Mouse (Mus musculus) cortical plate, adult 2 months (tissue): ENCODE measurements at regions not wholly inside any gene's neighbourhood (a gene's known extent, or its start where the extent isn't known, plus 50 kb on each side); places are given as distances from the start of the nearest gene placed in this dataset.

Experiments used
- H3K27ac ChIP-seq: fragments of 200-500 bp; 2 replicates; pipeline ENCODE4 v1.5.1; 2012; ENCODE audit warnings: low read length, control low read depth, inconsistent platforms; ENCODE audit not compliant: insufficient read depth
- H3K4me1 ChIP-seq: fragments of 200-500 bp; 2 replicates; pipeline ENCODE4 v1.6.1; 2011; ENCODE audit warnings: low read length; ENCODE audit not compliant: control insufficient read depth, insufficient read depth
- H3K4me3 ChIP-seq: fragments of 200-500 bp; 2 replicates; pipeline ENCODE4 v1.5.1; 2011; ENCODE audit warnings: mild to moderate bottlenecking, low read length, control low read depth; ENCODE audit not compliant: insufficient read depth
- CTCF ChIP-seq: fragments of 200-500 bp; IDR thresholded peaks from 2 replicates; pipeline ENCODE4 v1.5.1; 2011; ENCODE audit warnings: mild to moderate bottlenecking, control low read depth, low read length; ENCODE audit not compliant: insufficient read depth; ENCODE audit errors: extremely low read depth
- POLR2A ChIP-seq: fragments of 200-500 bp; IDR thresholded peaks from 2 replicates; pipeline ENCODE4 v1.6.1; 2011; ENCODE audit warnings: mild to moderate bottlenecking, low read length, control low read depth; ENCODE audit not compliant: insufficient read depth; ENCODE audit errors: extremely low read depth

DNA sequence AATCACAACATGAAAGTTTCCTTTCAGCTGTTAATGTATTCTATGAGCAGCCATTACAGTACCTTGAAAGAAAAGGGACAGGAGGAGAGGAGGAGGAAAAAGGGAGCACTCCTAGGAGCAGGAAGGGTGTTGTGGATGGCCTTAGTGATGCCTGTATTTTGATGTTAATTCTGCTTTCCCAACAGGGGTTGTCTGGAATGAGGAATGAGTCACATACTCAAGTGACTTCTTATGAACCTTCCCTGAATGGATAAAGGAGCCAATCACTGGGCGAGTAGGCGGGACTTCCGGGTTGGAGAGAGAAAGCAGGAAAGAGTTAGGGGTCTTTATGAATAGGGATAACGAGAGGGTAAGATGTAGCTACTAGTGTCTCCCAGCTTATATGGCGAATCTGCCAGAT lies 107.8 kb upstream of the Arid2 start:
- Histone ChIP-seq H3K4me3 (no peak overlapping the region), H3K4me1 (no peaks in the 10 kb centered on the region; the same call in 1 of the 2 replicates), H3K27ac (no peak overlapping the region)
- TF ChIP-seq POLR2A = no peak
- no peak for TF ChIP-seq CTCF

DNA sequence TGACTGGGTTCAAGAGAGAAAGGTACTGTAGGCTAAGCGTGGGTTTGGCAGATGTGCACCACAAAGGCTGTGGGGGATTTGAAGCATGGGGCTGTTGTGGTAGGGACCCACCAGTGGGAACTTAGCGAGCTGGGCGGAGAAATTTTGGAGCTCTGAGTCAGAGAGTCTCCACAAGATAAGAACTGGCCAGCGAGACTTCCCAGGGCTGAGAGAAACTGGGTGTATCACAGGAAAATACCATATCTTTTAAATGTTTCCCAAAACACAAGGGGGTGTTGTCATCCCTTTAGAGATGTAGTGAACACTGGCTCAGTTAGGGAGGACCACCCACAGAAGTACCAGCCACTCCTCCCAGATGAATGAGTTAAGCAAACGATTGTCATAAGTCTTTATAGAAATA lies 107.3 kb upstream of the Arid2 start:
- Histone ChIP-seq H3K4me1 (no peaks in the 10 kb centered on the region; the same call in 1 of the 2 replicates), H3K27ac (no peak overlapping the region), H3K4me3 (no peak overlapping the region)
- no peak for TF ChIP-seq CTCF

DNA sequence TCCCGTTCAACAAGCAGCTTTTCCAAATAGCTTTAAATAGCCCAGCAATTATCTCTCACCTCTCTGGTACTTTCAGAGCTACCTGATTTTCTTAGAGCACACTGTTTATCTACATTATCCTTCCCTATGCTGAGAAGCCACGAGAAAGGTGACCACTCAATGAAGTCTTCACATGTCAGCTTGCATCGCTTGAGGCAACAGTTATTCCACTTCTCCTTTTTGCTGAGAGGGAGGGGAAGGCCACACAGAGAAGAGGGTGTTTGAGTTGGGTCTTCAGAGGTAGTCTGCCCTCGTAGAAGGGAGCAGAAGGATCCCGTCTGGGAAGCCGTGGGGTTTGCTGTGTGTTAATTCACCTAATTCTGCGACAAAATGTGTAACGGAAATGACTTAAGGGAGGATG lies 106.3 kb upstream of the Arid2 start:
- no peak overlapping the region for H3K27ac ChIP-seq
- TF ChIP-seq POLR2A (no peak), CTCF (no peak)
- no peak overlapping the region for H3K4me3 ChIP-seq
- H3K4me1 ChIP-seq = no peaks in the 10 kb centered on the region; the same call in 1 of the 2 replicates

DNA sequence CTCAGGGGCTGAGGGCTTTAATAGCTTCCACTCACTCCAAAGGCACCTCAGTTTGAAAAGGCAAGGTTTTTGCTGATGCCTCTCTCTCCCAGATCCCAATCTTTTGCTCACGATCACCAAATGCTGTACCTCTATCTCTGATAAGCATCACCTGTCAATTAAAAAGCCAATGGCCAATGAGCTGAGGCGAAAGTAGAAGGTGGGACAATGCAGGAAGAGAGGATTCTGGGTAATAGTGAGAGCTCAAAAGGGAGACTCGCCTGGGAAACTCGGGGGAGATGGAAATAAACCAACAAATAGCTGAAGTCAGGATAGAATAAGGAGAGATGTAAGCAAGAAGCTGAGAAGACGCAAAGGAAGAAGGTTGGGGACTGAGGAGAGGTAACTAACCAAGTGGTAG lies 105.0 kb upstream of the Arid2 start:
- Histone ChIP-seq H3K4me3 (no peak overlapping the region), H3K27ac (no peak overlapping the region), H3K4me1 (no peaks in the 10 kb centered on the region; the same call in 1 of the 2 replicates)
- TF ChIP-seq CTCF = no peak

DNA sequence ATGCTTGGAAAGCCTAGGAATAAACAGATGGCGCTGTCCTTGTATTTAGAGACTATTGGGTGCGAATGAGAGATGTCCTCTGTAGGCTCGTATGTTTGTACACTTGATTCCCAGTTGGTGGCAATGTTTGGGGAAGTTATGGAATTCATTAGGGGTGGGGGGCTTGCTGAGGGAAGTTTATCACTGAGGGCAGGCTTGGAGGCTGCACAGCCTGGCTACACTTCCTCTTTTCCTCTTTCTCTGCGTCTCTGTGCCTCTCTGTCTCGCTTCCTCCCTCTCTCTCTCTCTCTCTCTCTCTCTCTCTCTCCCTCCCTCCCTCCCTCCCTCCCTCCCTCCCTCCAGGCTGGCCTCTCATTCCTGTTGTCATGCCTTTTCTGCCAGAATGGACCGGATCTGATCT lies 104.2 kb upstream of the Arid2 start:
- Histone ChIP-seq H3K4me1 (no peaks in the 10 kb centered on the region; the same call in 1 of the 2 replicates), H3K27ac (no peak overlapping the region), H3K4me3 (no peak overlapping the region)
- TF ChIP-seq CTCF = no peak
- TF ChIP-seq POLR2A = no peak

DNA sequence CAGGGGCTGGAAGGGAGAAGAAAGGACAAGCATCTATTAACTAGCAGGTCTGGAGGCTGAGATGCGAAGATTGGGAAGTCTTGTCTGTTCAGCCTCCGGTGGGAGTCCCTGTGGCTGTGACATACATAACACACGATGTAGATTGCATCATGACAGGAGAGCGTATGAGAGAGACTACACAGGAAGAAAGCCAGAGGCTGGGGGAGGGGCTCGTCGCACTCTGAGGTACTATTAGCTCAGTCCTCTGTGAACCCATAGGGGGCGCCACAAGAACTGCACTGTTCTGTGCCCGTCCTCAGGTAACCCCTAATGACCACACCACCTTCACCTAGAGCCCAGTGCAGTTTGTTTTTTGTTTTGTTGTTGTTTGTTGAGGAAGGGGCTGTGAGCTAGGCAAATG lies 102.7 kb upstream of the Arid2 start:
- H3K4me1 ChIP-seq = no peaks in the 10 kb centered on the region
- no peak overlapping the region for H3K27ac ChIP-seq
- TF ChIP-seq CTCF (no peak), POLR2A (no peak)
- no peak overlapping the region for H3K4me3 ChIP-seq

DNA sequence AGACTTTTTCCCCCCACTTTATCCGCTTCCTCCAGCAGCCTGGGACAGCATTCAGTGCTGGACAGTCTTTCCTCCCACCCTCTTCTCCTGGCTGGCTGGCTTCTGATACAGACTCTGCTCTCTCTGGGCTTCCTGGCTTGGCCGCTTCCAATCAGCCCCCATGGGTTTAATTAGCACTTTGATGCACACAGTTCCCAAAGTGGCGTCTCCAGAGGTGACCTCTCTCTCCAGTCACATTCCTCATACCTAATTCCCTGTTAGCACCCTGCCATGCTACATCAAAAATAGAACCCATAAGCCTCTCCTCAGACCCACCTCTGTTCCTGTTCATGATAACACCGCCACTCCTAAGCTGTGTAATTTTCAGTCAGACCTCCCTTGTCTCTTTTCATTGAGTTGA lies 101.9 kb upstream of the Arid2 start:
- Histone ChIP-seq H3K27ac (no peak overlapping the region), H3K4me3 (no peak overlapping the region), H3K4me1 (no peaks in the 10 kb centered on the region)
- no peak for TF ChIP-seq CTCF
- no peak for TF ChIP-seq POLR2A

DNA sequence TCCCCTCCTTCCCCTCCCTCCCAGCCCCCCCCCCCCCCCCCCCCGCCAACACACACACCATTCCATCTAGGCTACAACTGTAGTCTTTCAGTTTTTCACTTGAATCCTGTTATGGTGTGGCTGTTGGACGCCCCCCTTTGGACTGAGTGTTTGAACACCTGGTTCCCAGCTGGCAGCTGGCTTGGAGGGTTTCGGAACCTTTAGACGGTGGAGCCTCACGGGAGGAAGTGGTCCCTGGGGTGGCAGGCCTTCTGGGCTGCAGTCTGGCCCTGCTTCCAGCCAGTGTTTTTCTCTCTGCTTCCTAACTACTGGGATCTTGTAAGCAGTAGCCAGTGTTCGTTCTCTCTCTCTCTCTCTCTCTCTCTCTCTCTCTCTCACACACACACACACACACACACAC lies 101.4 kb upstream of the Arid2 start:
- Histone ChIP-seq H3K4me3 (no peak overlapping the region), H3K4me1 (no peaks in the 10 kb centered on the region), H3K27ac (no peak overlapping the region)
- TF ChIP-seq POLR2A (no peak), CTCF (no peak)

DNA sequence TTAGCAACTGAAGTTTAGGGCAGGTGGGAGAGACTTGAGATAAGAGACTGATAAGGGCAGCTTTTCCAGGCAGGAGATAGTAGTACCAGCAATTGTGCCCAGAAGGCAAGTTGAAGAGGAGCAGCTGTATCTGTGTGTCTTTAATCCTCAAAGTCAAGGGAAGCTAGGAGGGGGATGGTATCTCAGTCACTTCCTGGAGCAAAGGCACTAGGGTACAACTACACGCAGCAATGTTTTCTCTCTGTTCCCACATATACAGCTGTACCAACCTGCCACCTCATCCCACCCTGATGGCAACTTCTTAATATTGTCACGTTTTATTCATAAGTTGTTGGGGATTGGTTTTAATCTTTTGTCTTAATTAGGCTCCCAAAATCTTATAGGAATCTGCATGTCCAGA lies 97.8 kb upstream of the Arid2 start:
- Histone ChIP-seq H3K27ac (no peak overlapping the region), H3K4me3 (no peak overlapping the region)

DNA sequence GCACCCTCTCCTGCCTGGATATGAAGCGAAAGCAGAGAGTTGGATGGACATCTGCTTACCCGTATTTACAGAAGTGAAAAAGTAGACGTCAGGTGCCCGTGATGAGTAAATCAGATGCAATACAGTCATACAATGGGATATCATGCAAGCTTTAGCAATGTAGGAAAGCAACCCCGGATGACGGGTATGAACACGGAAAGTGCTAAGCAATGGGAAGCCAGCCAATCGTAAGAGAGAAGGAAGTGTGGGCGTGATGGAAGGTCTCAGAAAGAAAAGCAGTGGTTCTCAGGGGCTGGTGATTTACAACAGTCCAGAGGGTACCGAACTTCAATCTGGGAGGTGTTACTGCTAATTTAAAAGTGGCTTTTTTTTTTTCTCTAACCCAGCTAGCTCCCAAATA lies 89.9 kb upstream of the Arid2 start:
- H3K4me3 ChIP-seq = no peak overlapping the region
- H3K4me1 ChIP-seq = no peaks in the 10 kb centered on the region
- H3K27ac ChIP-seq = no peak overlapping the region
- TF ChIP-seq POLR2A (no peak), CTCF (no peak)

More for the DNA sequence above, 97.8 kb upstream of the Arid2 start:
- no peak for TF ChIP-seq CTCF
- no peak for TF ChIP-seq POLR2A
- no peaks in the 10 kb centered on the region for H3K4me1 ChIP-seq

DNA sequence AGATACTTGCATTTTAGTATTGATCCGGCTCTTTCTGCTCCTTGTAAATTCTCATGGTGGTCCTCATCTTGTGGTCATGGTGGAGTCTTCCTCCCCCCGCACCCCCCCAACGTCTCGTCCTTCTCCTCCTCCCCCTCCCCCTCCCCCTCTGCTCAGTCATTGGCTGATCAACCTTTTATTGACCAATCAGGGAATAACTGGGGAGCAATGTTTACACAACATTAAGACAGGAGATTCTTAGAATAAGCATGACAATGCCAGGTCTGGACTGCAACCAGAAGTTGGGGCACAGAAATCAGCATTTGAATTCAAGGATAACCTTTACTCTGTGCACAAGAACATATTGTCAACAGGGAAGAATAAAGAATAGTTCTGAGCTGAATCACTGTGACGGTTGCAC lies 89.4 kb upstream of the Arid2 start:
- H3K4me3 ChIP-seq = no peak overlapping the region
- H3K27ac ChIP-seq = no peak overlapping the region
- no peak for TF ChIP-seq CTCF
- TF ChIP-seq POLR2A = no peak
- H3K4me1 ChIP-seq = no peaks in the 10 kb centered on the region
